23 mouse cellular contexts compared by ENCODE assay signal in genomic region chr11:23698526-23698925, GRCm38 (mm10).
"Had no signal": no experiment of that assay in that cellular context is flagged by ENCODE, and none has a peak within 500 bp of the region (broad histone marks: within the 10 kb centered on the region; RNA-seq: fewer than 3 reads in every experiment).

No protein-coding gene starts in this region.

- DNase-seq: gastrocnemius, postnatal 14 days; gastrocnemius, postnatal 36 days; heart, adult 18-20 months; heart, postnatal 14 days; heart, postnatal 36 days; kidney, adult 18-20 months; kidney, adult 8-10 months; kidney, postnatal 10 days; kidney, postnatal 25 days; layer of hippocampus, adult 9-11 months; layer of hippocampus, postnatal 36 days; left cerebral cortex, postnatal 4 days; liver, embryonic 13.5 days had no signal

- ATAC-seq: inflammation-experienced regulatory T-cells, adult 6 months; intestine, embryonic 15.5 days; intestine, postnatal 0 days had no signal

- H3K4me1 ChIP-seq: heart, embryonic 10.5 days; heart, embryonic 13.5 days; heart, embryonic 15.5 days; hindbrain, embryonic 13.5 days; hindbrain, embryonic 15.5 days; limb, embryonic 15.5 days; liver, embryonic 13.5 days had no signal

- H3K9me3 ChIP-seq: heart, embryonic 10.5 days; heart, embryonic 13.5 days; heart, embryonic 15.5 days; hindbrain, embryonic 13.5 days; hindbrain, embryonic 15.5 days; intestine, embryonic 15.5 days; limb, embryonic 13.5 days; limb, embryonic 15.5 days; liver, embryonic 13.5 days had no signal

- H3K27ac ChIP-seq: heart, embryonic 10.5 days; heart, embryonic 13.5 days; heart, embryonic 15.5 days; hindbrain, embryonic 13.5 days; hindbrain, embryonic 15.5 days; intestine, embryonic 15.5 days; limb, embryonic 13.5 days; limb, embryonic 15.5 days; liver, embryonic 13.5 days had no signal

- H3K9ac ChIP-seq: heart, embryonic 13.5 days; heart, embryonic 15.5 days; hindbrain, embryonic 13.5 days; hindbrain, embryonic 15.5 days; intestine, embryonic 15.5 days; limb, embryonic 13.5 days; limb, embryonic 15.5 days; liver, embryonic 13.5 days had no signal

- H3K4me2 ChIP-seq: heart, embryonic 13.5 days; heart, embryonic 15.5 days; hindbrain, embryonic 13.5 days; hindbrain, embryonic 15.5 days; intestine, embryonic 15.5 days; limb, embryonic 13.5 days; limb, embryonic 15.5 days; liver, embryonic 13.5 days had no signal

- H3K4me3 ChIP-seq: heart, embryonic 10.5 days; heart, embryonic 13.5 days; heart, embryonic 15.5 days; hindbrain, embryonic 13.5 days; hindbrain, embryonic 15.5 days; intestine, embryonic 15.5 days; limb, embryonic 13.5 days; limb, embryonic 15.5 days; liver, embryonic 13.5 days had no signal

- H3K27me3 ChIP-seq: heart, embryonic 13.5 days; heart, embryonic 15.5 days; hindbrain, embryonic 13.5 days; hindbrain, embryonic 15.5 days; intestine, embryonic 15.5 days; limb, embryonic 13.5 days; limb, embryonic 15.5 days; liver, embryonic 13.5 days had no signal

- H3K36me3 ChIP-seq: intestine, embryonic 15.5 days had no signal
